ENCODE assay signal across 8 mouse cellular contexts in the genomic region with DNA sequence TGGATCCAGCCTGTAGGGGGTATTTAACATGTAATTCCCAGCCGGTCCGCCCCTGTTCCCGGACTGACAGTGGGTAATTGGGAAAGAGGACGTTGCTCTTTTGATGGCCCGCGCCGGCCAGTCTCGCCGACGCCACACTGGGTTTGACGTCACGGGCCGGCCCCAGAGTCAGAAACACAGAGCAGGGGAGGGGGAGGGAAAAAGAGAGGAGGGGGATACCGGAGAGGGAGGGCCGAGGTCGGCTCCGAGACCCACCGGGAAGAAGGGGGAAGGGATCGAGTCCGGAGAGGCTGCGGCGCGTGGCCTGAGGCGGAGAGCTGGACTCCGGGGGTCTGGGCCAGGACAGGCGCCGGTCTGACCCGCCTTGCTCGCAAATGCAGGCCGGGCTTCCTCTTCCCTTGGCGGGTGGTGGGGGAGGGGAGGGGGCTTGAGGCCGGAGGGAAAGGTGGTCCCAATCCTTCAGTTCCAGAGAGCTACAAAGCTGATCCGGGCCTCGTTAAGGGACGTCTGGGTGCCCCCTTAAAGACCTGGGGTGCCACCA. TPM values are rescaled to one million over a fixed set of nuclear protein-coding genes. Genes with fewer than 3 reads are reported as not detected.
DNase-seq lines count a peak whose midpoint lies in the region; ATAC-seq and TF ChIP-seq lines count a peak whose summit lies in the region.

TSS of gene 4930412O13Rik (plus strand) at position 202 of the 541 bp plus-strand sequence.

- no peak for DNase-seq in heart, adult 8-10 months (ENCODE audit: low spot score)
- no peak for DNase-seq in MEL (ENCODE audit: low read depth, low spot score)
- no peak for DNase-seq in hindbrain, embryonic 14.5 days (ENCODE audit: low spot score)
- DNase-seq in adrenal gland, postnatal 10 days, result no peak
- DNase-seq in spleen, adult 18-20 months, result no peak
- no peak for DNase-seq in urinary bladder, adult 18-20 months (ENCODE audit: low spot score in 2 of 2)

- H3K4me2 ChIP-seq in heart, embryonic 11.5 days, result peak within 1 kb of the TSS; percentile 90
- peak within 1 kb of the TSS; percentile 53 for H3K4me2 ChIP-seq in hindbrain, embryonic 14.5 days (replicated peaks)
- peak within 1 kb of the TSS; percentile 68 for H3K4me2 ChIP-seq in midbrain, embryonic 13.5 days (replicated peaks)

- peaks cover 63% of the 10 kb centered on the region for H3K27me3 ChIP-seq in heart, embryonic 11.5 days (ENCODE audit: control insufficient read depth, insufficient read depth, low read length)
- H3K27me3 ChIP-seq in MEL (ENCODE audit: control insufficient read depth in 1 of 2, insufficient read depth in 2 of 2, low read length in 2 of 2), result no peaks in the 10 kb centered on the region
- H3K27me3 ChIP-seq in hindbrain, embryonic 14.5 days (ENCODE audit: control insufficient read depth, insufficient read depth, low read length), result peaks cover 82% of the 10 kb centered on the region
- H3K27me3 ChIP-seq in midbrain, embryonic 13.5 days, result peaks cover 95% of the 10 kb centered on the region

- TF ChIP-seq CTCF in MEL (IDR thresholded peaks at IDR 0.05 in 2 of 3, conservative IDR thresholded peaks at IDR 0.05 in 1 of 3; ENCODE audit: control insufficient read depth in 1 of 3, insufficient read depth in 1 of 3, low read depth in 2 of 3, low read length in 3 of 3, poor library complexity in 1 of 3, severe bottlenecking in 1 of 3), result no peak

- H3K36me3 ChIP-seq in heart, embryonic 11.5 days (ENCODE audit: control insufficient read depth, insufficient read depth, low read length), result no peaks in the 10 kb centered on the region
- no peaks in the 10 kb centered on the region for H3K36me3 ChIP-seq in MEL (ENCODE audit: control insufficient read depth in 1 of 2, insufficient read depth in 2 of 2, low read length in 2 of 2)
- H3K36me3 ChIP-seq in hindbrain, embryonic 14.5 days (replicated peaks; ENCODE audit: control insufficient read depth, insufficient read depth), result no peaks in the 10 kb centered on the region
- no peaks in the 10 kb centered on the region for H3K36me3 ChIP-seq in midbrain, embryonic 13.5 days

- TF ChIP-seq RAD21 in MEL (IDR thresholded peaks at IDR 0.05; ENCODE audit: low read depth, low read length), result no peak

- no peak for ATAC-seq in heart, embryonic 11.5 days (replicated peaks; ENCODE audit: insufficient number of reproducible peaks, low FRiP score, low TSS enrichment)
- no peak for ATAC-seq in hindbrain, embryonic 14.5 days (ENCODE audit: low FRiP score)
- ATAC-seq in midbrain, embryonic 13.5 days, result no peak

- WGBS in heart, embryonic 11.5 days (ENCODE audit: insufficient replicate concordance), result under 1% methylated on average over 33 of the region's 35 CpGs
- 0% methylated on average over 33 of the region's 35 CpGs for WGBS in hindbrain, embryonic 14.5 days
- WGBS in midbrain, embryonic 13.5 days, result under 1% methylated on average over 32 of the region's 35 CpGs

- H3K9ac ChIP-seq in heart, embryonic 11.5 days (ENCODE audit: low read depth, low read length), result peak within 1 kb of the TSS; percentile 65
- no peak within 1 kb of the TSS for H3K9ac ChIP-seq in MEL (ENCODE audit: control insufficient read depth, low read depth, low read length, poor library complexity, severe bottlenecking)
- peak within 1 kb of the TSS; percentile 51 for H3K9ac ChIP-seq in hindbrain, embryonic 14.5 days
- H3K9ac ChIP-seq in midbrain, embryonic 13.5 days (replicated peaks), result peak within 1 kb of the TSS; percentile 71

- peak within 1 kb of the TSS; percentile 59 for H3K4me3 ChIP-seq in heart, embryonic 11.5 days (ENCODE audit: low read depth, low read length)
- peak within 1 kb of the TSS; percentile 11 to 16; a peak in 1 of 4 replicates for H3K4me3 ChIP-seq in MEL (ENCODE audit: control insufficient read depth in 1 of 2, insufficient read depth in 1 of 2, low read depth in 2 of 2, low read length in 2 of 2)
- peak within 1 kb of the TSS; percentile 29 for H3K4me3 ChIP-seq in hindbrain, embryonic 14.5 days (replicated peaks; ENCODE audit: low read length)
- H3K4me3 ChIP-seq in midbrain, embryonic 13.5 days (replicated peaks), result peak within 1 kb of the TSS; percentile 48

- TF ChIP-seq EP300 in MEL (IDR thresholded peaks at IDR 0.05; ENCODE audit: low read depth in 1 of 2, low read length in 2 of 2), result no peak

- peak within 1 kb of the TSS; percentile 83 for H3K27ac ChIP-seq in heart, embryonic 11.5 days (ENCODE audit: low read depth, low read length)
- H3K27ac ChIP-seq in MEL (ENCODE audit: control insufficient read depth, low read depth, low read length), result no peak within 1 kb of the TSS
- H3K27ac ChIP-seq in hindbrain, embryonic 14.5 days, result peak within 1 kb of the TSS; percentile 78
- peak within 1 kb of the TSS; percentile 88 for H3K27ac ChIP-seq in midbrain, embryonic 13.5 days

- H3K4me1 ChIP-seq in heart, embryonic 11.5 days (ENCODE audit: control insufficient read depth, insufficient read depth, low read length), result peaks cover 20% of the 10 kb centered on the region; the same call in 1 of the 2 replicates
- H3K4me1 ChIP-seq in MEL (ENCODE audit: control insufficient read depth in 1 of 2, insufficient read depth in 2 of 2, low read length in 2 of 2), result no peaks in the 10 kb centered on the region; a peak in 1 of 4 replicates
- peaks cover 9% of the 10 kb centered on the region for H3K4me1 ChIP-seq in hindbrain, embryonic 14.5 days (replicated peaks; ENCODE audit: control insufficient read depth, insufficient read depth, low read length)
- H3K4me1 ChIP-seq in midbrain, embryonic 13.5 days (replicated peaks), result peaks cover 37% of the 10 kb centered on the region

- TF ChIP-seq POLR2A in MEL (IDR thresholded peaks at IDR 0.05; ENCODE audit: control insufficient read depth in 1 of 2, insufficient read depth in 1 of 2, low read depth in 1 of 2, low read length in 2 of 2, poor library complexity in 1 of 2), result no peak

- H3K9me3 ChIP-seq in heart, embryonic 11.5 days (replicated peaks; ENCODE audit: control insufficient read depth, low read length), result no peaks in the 10 kb centered on the region
- no peaks in the 10 kb centered on the region for H3K9me3 ChIP-seq in MEL (replicated peaks; ENCODE audit: insufficient read depth, low read length)
- no peaks in the 10 kb centered on the region for H3K9me3 ChIP-seq in hindbrain, embryonic 14.5 days (ENCODE audit: control insufficient read depth, low read length)
- no peaks in the 10 kb centered on the region for H3K9me3 ChIP-seq in midbrain, embryonic 13.5 days

- no peaks in the 10 kb centered on the region; the same call in 1 of the 2 replicates for H3K79me2 ChIP-seq in MEL (ENCODE audit: control insufficient read depth, insufficient read depth, low read length, poor library complexity)

TF ChIP-seq in MEL, 35 proteins besides CTCF, POLR2A, EP300 and RAD21:
- no peak for TF ChIP-seq USF2 (IDR thresholded peaks at IDR 0.05; ENCODE audit: borderline replicate concordance in 1 of 2, insufficient read depth in 1 of 2, low read depth in 1 of 2, low read length in 2 of 2)
- TF ChIP-seq CHD1 (IDR thresholded peaks at IDR 0.05; ENCODE audit: low read depth, low read length), result no peak
- no peak for TF ChIP-seq GABPA (IDR thresholded peaks at IDR 0.05; ENCODE audit: low read depth, low read length)
- TF ChIP-seq TCF12 (IDR thresholded peaks at IDR 0.05; ENCODE audit: low read depth, low read length), result no peak
- no peak for TF ChIP-seq SMC3 (IDR thresholded peaks at IDR 0.05; ENCODE audit: low read depth, low read length)

RNA-seq across cellular contexts. Expression of gene 4930412O13Rik, which starts in this region (rescaled TPM):
- polyA plus RNA-seq in heart, embryonic 11.5 days (2014; fragmentation: Nextera tagmentation; extraction: Ambion mirVana), result 1.2 TPM in 1 of 2 replicates, not detected in the other
- not detected for total RNA-seq in heart, adult 8-10 months (2022)
- not detected in 2 replicates for total RNA-seq in MEL (2012; rRNA removed)
- polyA plus RNA-seq in MEL (2012; ENCODE audit: insufficient read depth in 1 of 2, insufficient read length in 2 of 2, low read depth in 1 of 2, low replicate concordance in 2 of 2, missing spikeins in 1 of 2), result under 1 TPM in 1 of 2 experiments, not detected in 1; 0.28 TPM
- 0.36 and 0.52 TPM in 2 replicates for polyA plus RNA-seq in hindbrain, embryonic 14.5 days (2014; fragmentation: Nextera tagmentation; extraction: Ambion mirVana)
- 1.7 and 3.9 TPM in 2 replicates for polyA plus RNA-seq in midbrain, embryonic 13.5 days (2015; fragmentation: Nextera tagmentation; extraction: Ambion mirVana)
- 1 to 10 TPM; 1.1 to 2.1 TPM for total RNA-seq in adrenal gland, postnatal 10 days (2021)
